Mouse (Mus musculus) kidney, embryonic 16.5 days (tissue): ENCODE data around the gene Epha4. TPM values are rescaled to one million over a fixed set of nuclear protein-coding genes. Genes with fewer than 3 reads are reported as not detected.

Experiments
- ATAC-seq: fragments of 200-750 bp; cut with Nextera tagmentation; 2 replicates; pipeline ENCODE4 v1.8.0; 2017; ENCODE audit warnings: moderate TSS enrichment; ENCODE audit not compliant: low FRiP score, low TSS enrichment
- H3K27ac ChIP-seq: fragments of 300-500 bp; sonication (generic); 2 replicates; pipeline ENCODE4 v1.5.1; 2014; ENCODE audit warnings: low read length
- H3K27me3 ChIP-seq: fragments of 300-500 bp; sonication (generic); 2 replicates; pipeline ENCODE4 v1.6.1; 2014; ENCODE audit warnings: low read length, control low read depth, mixed read lengths; ENCODE audit not compliant: insufficient read depth
- H3K36me3 ChIP-seq: fragments of 300-500 bp; sonication (generic); 2 replicates; pipeline ENCODE4 v1.6.1; 2014; ENCODE audit warnings: low read length, control low read depth, mixed read lengths; ENCODE audit not compliant: insufficient read depth
- H3K4me1 ChIP-seq: fragments of 300-500 bp; sonication (generic); 2 replicates; pipeline ENCODE4 v1.6.1; 2014; ENCODE audit warnings: low read length, control low read depth, mixed read lengths; ENCODE audit not compliant: insufficient read depth
- H3K4me2 ChIP-seq: fragments of 300-500 bp; sonication (generic); replicated peaks from 2 replicates; pipeline ENCODE4 v1.6.1; 2014; ENCODE audit warnings: low read depth, low read length
- H3K4me3 ChIP-seq: fragments of 300-500 bp; sonication (generic); 2 replicates; pipeline ENCODE4 v1.5.1; 2014; ENCODE audit warnings: mild to moderate bottlenecking, low read length
- H3K9ac ChIP-seq: fragments of 300-500 bp; sonication (generic); replicated peaks from 2 replicates; pipeline ENCODE4 v1.6.1; 2014; ENCODE audit warnings: low read length
- H3K9me3 ChIP-seq: fragments of 300-500 bp; sonication (generic); 2 replicates; pipeline ENCODE4 v1.6.1; 2016; ENCODE audit warnings: low read length, control low read depth
- WGBS: fragments of 180-500 bp; shearing (Covaris S2); extraction: QIAGEN DNeasy Blood & Tissue Kit; methylation state at CpG from one replicate; pipeline ENCODE4 v1.1.7; 2014; 5-methylcytosine and 5-hydroxymethylcytosine counted together
- polyA plus RNA-seq: library from polyadenylated mRNA; unstranded; fragments of >200 nt; fragmentation: Nextera tagmentation; extraction: Ambion mirVana; gene quantifications from 2 replicates; pipeline ENCODE4 v1.2.1, GENCODE M21; 2015

Gene Epha4
- polyA plus RNA-seq, 1 experiment from 2014 or later: 17.0 TPM

DNA sequence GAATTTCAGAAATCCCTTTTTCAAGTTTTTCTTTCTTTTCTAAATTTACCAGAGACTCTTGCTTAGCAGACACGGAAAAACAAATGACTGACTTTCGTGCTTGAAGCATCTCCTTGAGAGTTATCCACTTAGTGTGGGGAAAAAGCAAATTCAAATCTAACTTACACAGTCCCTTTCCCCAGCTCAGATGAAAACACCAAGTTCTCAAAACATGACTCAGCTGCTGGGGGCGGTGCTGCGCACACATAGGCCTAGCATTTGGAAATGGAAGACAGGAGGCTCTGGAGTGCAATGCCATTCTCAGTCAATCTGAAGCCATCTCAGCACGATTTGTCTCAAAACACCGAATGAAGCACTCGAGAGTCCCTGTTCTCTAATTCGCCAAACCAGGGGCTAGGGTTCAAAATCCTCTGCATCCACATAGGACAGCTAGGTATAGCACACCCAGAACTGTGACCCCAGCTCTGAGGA, 11.1 kb downstream of the Epha4 start:
- WGBS: 80% methylated on average over 8 of the region's 8 CpGs
- no peak for ATAC-seq
- Histone ChIP-seq H3K4me1 (peaks cover 39% of the 10 kb centered on the region), H3K9ac (no peak overlapping the region), H3K4me3 (no peak overlapping the region), H3K27ac (no peak overlapping the region), H3K4me2 (no peak overlapping the region), H3K27me3 (no peaks in the 10 kb centered on the region), H3K36me3 (peaks cover 13% of the 10 kb centered on the region), H3K9me3 (no peaks in the 10 kb centered on the region)

DNA sequence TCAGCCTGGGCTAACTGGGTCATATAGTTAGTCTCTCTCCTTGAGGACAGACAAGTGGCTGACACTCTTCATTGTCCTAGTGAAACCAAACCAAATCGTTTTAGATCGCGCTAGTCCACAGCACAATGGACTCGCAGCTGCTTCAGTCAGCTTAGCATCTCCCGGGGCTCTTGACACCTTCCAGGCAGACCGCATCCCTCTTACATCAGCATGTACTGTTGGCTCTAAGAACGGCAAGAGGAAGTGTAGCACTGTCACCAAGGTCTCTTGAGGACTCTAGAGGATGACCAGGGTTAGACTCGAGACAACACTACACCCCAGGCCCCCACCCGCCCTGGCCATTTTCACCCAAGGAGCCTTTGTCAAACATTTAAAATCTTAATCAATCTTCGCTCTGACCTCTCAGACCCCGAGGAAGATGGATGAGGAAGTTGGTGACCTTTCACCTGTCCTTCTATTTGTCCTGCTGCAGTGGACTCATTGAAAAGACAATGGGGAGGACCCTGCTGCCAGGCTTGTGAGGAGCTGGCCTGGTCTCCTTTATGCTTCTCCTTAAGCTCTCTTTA, 12.3 kb downstream of the Epha4 start:
- Histone ChIP-seq H3K9me3 (no peaks in the 10 kb centered on the region), H3K4me1 (peaks cover 35% of the 10 kb centered on the region), H3K4me2 (no peak overlapping the region), H3K27me3 (no peaks in the 10 kb centered on the region), H3K4me3 (no peak overlapping the region), H3K27ac (no peak overlapping the region), H3K36me3 (peaks cover 11% of the 10 kb centered on the region), H3K9ac (no peak overlapping the region)
- WGBS: 33% methylated on average over 11 of the region's 11 CpGs
- no peak for ATAC-seq

DNA sequence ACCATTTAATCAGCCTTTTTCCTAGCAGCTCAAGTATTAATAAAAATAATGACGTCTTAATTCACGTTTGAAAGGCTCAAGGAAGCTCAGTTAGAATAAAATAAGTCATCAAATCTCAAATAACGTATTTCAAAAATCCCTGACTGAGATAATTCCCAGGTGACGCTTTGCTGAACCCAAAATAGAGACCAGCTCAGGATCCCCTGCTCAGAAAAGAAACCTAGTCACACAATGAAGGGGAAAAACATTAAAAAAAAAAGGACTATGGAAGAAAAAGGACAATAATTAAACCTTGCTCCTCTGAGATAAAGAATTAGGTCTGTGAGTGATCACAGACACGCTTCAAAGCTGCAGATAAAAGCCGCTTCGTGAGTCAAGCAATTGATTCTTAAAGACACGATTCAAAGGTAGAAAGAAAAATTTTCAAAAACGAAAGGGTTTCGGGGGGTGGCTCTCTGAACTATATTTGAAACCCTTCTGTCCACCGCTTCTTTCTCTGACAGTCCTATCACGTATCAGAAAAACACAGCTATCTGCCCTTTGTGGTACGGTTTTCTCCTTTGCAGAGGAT, 13.4 kb downstream of the Epha4 start:
- Histone ChIP-seq H3K27ac (no peak overlapping the region), H3K4me1 (peaks cover 36% of the 10 kb centered on the region), H3K9me3 (no peaks in the 10 kb centered on the region), H3K9ac (no peak overlapping the region), H3K27me3 (no peaks in the 10 kb centered on the region), H3K4me2 (no peak overlapping the region), H3K36me3 (peaks cover 7% of the 10 kb centered on the region), H3K4me3 (no peak overlapping the region)
- 73% methylated on average over 13 of the region's 13 CpGs for WGBS
- no peak for ATAC-seq

DNA sequence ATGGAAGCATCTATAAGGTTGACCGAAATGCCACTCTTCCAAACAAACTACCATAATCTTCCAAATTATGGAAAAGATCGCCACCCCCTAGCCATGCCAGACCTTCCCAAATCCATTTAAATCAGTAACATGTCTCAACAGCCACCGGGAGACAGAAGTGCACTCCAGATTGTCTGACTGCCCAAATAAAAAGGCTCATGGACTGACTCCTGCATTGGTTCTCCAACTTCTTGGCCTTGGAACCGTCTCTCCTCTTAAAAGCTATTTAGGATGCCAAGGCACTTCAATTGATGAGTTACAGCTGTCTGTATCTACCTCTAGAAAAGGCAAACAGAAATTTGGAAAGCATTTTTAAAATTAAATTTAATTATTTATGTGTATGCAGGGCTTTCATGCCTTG, 17.4 kb downstream of the Epha4 start:
- peaks cover 2% of the 10 kb centered on the region; the same call in 1 of the 2 replicates for H3K36me3 ChIP-seq
- H3K27ac ChIP-seq: no peak overlapping the region
- H3K4me1 ChIP-seq: peaks cover 35% of the 10 kb centered on the region
- ATAC-seq: no peak
- H3K9me3 ChIP-seq: no peaks in the 10 kb centered on the region
- H3K4me3 ChIP-seq: no peak overlapping the region
- H3K27me3 ChIP-seq: no peaks in the 10 kb centered on the region
- no peak overlapping the region for H3K9ac ChIP-seq
- H3K4me2 ChIP-seq: no peak overlapping the region
- 64% methylated on average over 4 of the region's 4 CpGs for WGBS

DNA sequence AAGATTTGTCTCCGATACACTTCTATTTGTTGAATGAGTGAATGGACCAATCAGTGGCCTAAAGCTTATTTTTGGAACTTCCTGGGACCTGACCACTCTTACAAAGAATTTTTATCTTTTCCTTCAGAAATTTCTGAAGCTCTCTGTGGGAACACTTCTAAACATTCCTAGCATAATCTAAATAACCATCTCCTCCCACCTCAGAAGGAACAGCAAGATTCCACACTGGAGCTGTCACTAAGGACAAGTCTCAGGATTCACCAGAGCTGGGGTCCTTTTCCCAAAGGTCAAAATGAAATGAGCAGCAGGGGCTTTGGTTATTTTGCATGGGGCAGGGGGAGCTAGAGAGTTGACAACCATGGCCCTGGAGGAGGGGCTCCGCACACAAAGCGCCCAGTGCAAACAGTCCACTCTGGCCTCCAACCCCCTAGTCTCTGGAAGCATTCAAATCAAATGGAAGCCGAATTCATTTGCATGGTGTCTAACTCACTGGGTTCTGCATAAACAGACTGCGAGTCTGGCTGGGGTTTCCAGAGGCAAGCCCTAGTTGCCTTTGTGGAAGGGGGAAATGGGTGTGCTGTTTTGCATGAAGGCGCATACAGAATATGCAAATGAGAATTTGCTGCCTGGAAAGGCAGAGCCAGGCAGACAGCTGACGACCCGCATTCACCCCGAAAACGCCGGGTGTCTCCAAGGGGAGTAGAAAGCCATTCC, 18.3 kb downstream of the Epha4 start:
- 35% methylated on average over 11 of the region's 11 CpGs for WGBS

DNA sequence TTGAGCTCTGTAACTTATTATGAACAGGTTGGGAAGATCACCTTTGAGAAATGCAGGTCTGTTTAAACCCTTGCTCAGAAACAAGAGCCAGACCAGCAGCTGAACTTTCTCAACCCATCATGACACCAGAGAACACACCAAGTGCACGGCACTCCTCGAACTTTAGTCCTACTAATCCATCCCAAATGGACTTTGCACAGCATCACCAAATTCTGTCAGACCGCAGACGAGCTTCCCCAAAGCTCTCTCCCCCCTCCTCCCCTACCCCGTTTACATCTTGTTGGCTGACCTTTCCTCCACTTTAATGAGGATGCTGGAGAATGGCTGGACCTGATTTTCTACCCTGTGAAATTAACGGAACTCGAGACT, 19.1 kb downstream of the Epha4 start:
- Histone ChIP-seq H3K9ac (no peak overlapping the region), H3K4me1 (peaks cover 29% of the 10 kb centered on the region), H3K27ac (no peak overlapping the region), H3K4me3 (no peak overlapping the region), H3K4me2 (no peak overlapping the region), H3K36me3 (peaks cover 2% of the 10 kb centered on the region; the same call in 1 of the 2 replicates), H3K27me3 (no peaks in the 10 kb centered on the region), H3K9me3 (no peaks in the 10 kb centered on the region)
- 48% methylated on average over 7 of the region's 7 CpGs for WGBS
- no peak for ATAC-seq

More for the DNA sequence above, 18.3 kb downstream of the Epha4 start:
- Histone ChIP-seq H3K36me3 (peaks cover 2% of the 10 kb centered on the region; the same call in 1 of the 2 replicates), H3K27ac (no peak overlapping the region), H3K4me1 (peaks cover 37% of the 10 kb centered on the region), H3K4me3 (no peak overlapping the region), H3K9ac (no peak overlapping the region), H3K9me3 (no peaks in the 10 kb centered on the region), H3K27me3 (no peaks in the 10 kb centered on the region), H3K4me2 (peak overlapping the region; percentile 40)
- ATAC-seq: peak; percentile 57; the same call in 1 of the 2 replicates

DNA sequence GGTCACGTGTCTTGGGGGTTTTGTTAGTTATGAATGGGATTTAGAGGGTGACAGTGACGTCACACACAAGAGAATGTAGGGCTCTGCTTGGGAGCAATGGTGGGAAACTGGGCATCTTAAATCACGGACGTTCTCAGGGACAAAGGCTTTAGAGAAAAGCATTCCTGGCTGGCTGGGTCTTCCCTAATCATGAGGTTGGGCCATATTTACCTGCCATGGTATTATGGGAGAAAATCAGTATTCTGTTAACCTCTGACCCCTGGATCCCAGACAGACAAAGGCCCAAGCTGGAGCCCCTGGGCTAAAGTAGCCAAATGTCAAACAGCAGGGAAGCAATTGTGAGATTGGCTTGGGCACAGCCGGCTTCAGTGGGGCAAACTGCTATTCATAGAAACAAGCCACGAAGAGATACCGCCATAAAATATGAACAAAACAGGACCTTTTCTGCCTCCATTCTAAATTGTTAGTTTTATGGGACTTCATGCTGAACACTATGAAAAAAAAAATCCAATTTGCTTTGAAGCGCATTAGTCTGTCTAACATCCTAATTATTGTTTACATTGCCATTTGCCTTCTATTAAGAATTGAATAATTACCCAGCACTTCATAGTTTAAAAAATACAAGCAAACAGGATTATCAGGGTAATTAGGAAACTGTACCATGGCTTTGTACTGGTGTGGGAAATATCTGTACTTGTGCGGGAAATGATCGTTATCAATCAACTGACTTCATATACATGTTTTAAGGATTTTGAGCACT, 19.7 kb downstream of the Epha4 start:
- no peak overlapping the region for H3K4me3 ChIP-seq
- H3K27me3 ChIP-seq: no peaks in the 10 kb centered on the region
- H3K4me1 ChIP-seq: peaks cover 27% of the 10 kb centered on the region
- no peak for ATAC-seq
- H3K9me3 ChIP-seq: no peaks in the 10 kb centered on the region
- WGBS: 68% methylated on average over 10 of the region's 10 CpGs
- no peak overlapping the region for H3K27ac ChIP-seq
- peaks cover 2% of the 10 kb centered on the region; the same call in 1 of the 2 replicates for H3K36me3 ChIP-seq
- no peak overlapping the region for H3K4me2 ChIP-seq
- no peak overlapping the region for H3K9ac ChIP-seq

DNA sequence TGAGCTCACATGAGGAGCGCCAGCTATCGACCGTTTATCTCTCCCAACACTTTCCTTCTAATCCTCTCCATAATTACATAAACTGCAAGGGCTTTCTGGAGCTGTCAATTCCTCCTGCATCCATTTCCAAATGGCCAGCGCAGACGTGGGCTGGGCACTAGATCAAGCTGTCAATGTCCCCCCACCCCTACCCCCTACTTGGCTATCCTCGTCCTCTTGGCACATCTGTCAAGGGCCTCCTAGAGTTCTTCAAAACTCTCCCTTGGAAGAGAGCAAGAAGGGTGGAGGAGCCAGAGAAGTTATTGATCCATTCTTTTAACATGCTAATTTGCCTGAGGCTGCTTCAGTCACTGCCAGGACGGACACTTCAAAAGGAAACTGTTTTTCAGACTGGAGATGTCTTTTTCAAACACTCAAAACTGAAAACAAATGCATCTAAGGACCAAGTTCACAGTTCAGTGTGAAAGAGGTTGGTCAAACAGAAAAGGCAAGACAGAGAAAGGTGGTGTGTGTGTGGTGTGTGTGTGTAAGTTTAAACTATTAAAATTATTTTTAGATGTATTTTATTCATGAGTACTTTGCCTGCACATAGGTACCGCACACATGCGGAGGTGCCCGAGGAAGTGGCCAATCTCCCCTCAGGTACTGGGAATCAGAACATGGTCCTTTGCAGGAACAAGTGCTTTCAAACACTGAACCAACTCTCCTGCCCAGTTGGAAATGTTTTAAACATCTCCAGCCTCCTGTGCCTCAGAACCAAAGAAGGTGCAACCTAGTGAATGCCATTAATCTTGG, 20.9 kb downstream of the Epha4 start:
- Histone ChIP-seq H3K27me3 (no peaks in the 10 kb centered on the region), H3K4me1 (peaks cover 24% of the 10 kb centered on the region), H3K4me2 (no peak overlapping the region), H3K9me3 (no peaks in the 10 kb centered on the region), H3K4me3 (no peak overlapping the region), H3K27ac (no peak overlapping the region), H3K36me3 (no peaks in the 10 kb centered on the region), H3K9ac (no peak overlapping the region)
- ATAC-seq: no peak
- 71% methylated on average over 10 of the region's 10 CpGs for WGBS

DNA sequence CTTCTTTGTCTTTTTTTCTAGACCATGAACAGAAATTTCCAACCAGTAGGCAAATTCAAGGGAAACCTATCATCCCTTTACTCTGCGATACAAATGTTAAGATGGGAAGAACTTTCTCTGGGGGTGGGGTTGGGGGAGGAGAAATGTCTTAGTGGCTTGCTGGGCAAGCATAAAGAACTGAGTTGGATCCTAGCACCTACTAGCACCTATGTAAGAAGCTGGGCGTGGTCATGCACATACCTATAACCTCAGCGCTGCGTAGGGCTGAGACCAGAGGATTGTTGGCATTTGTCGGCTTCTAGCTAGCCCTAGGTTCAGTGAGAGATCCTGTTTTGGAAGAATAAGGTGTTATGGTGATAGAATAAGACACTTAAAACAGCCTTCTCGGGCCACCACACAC, 24.7 kb downstream of the Epha4 start:
- H3K4me2 ChIP-seq: no peak overlapping the region
- 89% methylated on average over 6 of the region's 6 CpGs for WGBS
- H3K4me1 ChIP-seq: peaks cover 3% of the 10 kb centered on the region
- no peaks in the 10 kb centered on the region for H3K36me3 ChIP-seq
- H3K9ac ChIP-seq: no peak overlapping the region
- no peak overlapping the region for H3K4me3 ChIP-seq
- H3K9me3 ChIP-seq: no peaks in the 10 kb centered on the region
- no peak for ATAC-seq
- no peak overlapping the region for H3K27ac ChIP-seq
- no peaks in the 10 kb centered on the region for H3K27me3 ChIP-seq
